Mouse (Mus musculus): ENCODE results near the gene Pdss1. TPM values are rescaled to one million over a fixed set of nuclear protein-coding genes. Genes with fewer than 3 reads are reported as not detected.

Gene Pdss1
- total RNA-seq, 4 experiments from 2014 or later, result 18.2 to 24.1 (median 21.7) TPM

DNA sequence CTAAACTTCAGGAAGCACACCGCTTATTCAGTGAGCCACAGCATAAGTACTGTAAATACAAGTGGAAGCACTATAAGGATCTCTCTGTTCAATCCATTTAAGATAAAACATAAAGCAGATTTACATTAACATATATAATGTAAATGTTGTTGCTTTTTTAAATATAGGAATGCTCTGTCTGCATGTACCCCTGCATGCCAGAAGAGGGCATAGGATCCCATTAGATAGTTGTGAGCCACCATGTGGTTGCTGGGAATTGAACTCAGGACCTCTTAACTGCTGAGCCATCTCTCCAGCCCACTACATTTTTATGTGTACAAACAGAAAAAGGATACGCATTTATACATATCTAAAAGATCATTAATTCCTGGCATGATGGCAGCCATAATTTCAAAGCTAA is 66.4 kb downstream of the Pdss1 start:
- DNase-seq (ENCODE audit: low spot score in 2 of 2), result no peak

DNA sequence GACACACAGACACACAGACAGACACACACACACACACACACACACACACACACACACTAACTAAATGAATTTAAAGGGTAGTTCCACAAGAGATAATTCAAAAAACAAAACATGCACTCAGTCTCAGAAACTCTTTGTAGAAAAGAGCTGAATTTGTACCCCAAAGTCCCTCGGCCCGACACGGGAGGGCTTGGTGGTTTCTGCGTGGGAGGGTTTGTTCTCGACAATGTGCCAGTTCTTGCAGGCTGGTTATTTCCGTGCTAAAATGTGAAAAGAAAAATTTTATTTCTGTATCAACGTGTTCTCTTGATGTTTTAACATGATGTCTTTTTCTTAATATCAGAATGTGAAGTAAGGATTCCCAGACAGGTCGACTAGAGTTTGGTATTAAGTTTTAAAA is 66.9 kb downstream of the Pdss1 start:
- DNase-seq (ENCODE audit: low spot score in 2 of 2), result peak in 1 of 2 experiments; percentile 47

DNA sequence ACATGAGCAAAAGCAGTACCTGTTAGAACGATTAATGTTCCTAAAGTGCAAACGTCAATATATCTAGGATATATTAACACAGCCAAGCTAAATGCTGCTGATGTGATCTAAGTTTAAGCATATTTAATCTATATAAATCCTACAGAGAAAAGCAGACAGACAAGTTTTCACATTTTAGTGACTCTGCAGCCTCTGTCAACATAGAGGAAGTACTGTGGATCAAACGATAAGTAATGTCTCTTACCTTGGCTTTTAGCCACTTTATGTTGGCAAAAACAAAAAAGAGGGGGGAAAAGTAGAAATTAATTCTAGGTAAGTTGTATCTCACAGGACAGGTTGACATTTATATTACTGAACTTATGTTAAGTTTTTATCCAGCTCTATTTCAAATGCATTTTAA is 67.6 kb downstream of the Pdss1 start:
- no peak for DNase-seq (ENCODE audit: low spot score in 2 of 2)

DNA sequence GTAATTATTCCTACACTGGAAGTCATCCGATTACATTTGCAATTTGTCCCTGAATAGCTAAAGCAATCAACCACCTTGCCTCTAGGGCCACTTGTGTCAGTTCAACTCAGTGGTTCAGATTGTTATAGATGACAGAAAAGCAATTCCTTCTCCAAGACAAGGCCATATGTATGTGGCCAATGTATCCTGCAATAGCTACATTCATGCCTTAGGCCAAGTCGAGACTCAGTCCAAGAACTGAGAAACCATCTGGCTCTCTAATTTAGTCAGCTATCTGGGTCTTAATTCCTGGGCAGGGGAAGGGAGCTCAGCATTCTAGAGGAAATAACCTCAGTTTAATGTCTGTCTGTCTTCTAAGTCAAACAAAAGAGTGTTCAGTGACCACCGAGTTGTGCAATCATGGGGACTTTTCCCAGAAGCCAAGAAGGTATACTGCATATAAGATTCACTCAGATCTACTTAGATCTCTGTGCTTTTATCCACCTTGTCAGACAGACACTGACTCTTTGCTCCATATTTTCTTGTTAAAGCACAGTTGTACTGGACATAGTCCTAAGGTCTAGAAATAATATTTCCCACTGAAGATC is 82.2 kb downstream of the Pdss1 start:
- no peak for DNase-seq (ENCODE audit: low spot score in 2 of 2)

DNA sequence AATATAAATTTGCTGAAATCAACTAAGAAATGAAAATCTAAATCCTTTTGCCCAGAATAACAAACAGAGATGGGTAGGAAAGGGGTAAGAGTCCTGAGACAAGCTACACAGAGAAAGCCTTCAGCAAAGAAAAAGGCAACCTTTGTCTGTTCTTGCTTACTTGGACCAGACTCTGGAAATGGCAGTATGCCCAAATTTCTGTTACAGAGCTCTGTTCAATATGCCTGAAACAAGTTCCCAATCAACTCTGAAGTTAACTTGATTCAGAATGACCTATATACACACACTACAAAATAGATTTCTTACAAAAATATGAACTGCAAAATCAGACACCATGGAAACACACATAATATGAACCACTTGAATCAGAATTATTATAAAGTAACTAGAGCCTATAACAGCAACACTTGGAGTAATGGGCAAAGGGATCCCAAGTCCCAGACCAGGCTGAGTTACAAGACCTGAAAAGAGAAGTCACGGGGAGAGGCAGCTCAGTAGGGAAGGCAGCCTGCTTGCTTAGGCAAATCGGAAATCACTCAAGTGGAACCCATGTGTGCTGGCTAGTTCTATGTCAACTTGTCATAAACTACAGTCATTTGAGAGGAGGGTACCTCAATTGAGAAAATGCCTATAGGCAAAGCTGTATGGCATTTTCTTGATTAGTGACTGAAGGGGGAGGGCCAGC is 90.8 kb downstream of the Pdss1 start:
- DNase-seq (ENCODE audit: low spot score in 2 of 2), result peak; percentile 26 to 34

Other genes starting within 250 kb of the Pdss1 start
- gene Apbb1ip, start 121.4 kb upstream of the Pdss1 start, total RNA-seq (2022), result 10 to 100 TPM in 2 of 4 experiments, 1 to 10 TPM in 2; 6.3 to 24.4 (median 13.5) TPM
- 100 to 1,000 TPM; 181 to 208 (median 193) TPM for gene Abi1, start 144.7 kb downstream of the Pdss1 start, total RNA-seq (2022)
- 10 to 100 TPM; 80.6 to 92.0 (median 89.1) TPM for gene Acbd5, start 172.6 kb downstream of the Pdss1 start, total RNA-seq (2022)